Mouse (Mus musculus) midbrain, embryonic 13.5 days (tissue): ENCODE data around the gene Hsf2bp. TPM values are rescaled to one million over a fixed set of nuclear protein-coding genes. Genes with fewer than 3 reads are reported as not detected.

Experiments used
- ATAC-seq: fragments of 200-750 bp; cut with Nextera tagmentation; 2 replicates; pipeline ENCODE4 v1.8.0; 2017; ENCODE audit warnings: mild to moderate bottlenecking, moderate TSS enrichment, moderate library complexity
- H3K27ac ChIP-seq: fragments of 300-500 bp; sonication (generic); 2 replicates; pipeline ENCODE4 v1.5.1; 2015; ENCODE audit warnings: inconsistent platforms, mild to moderate bottlenecking, moderate library complexity
- H3K27me3 ChIP-seq: fragments of 300-500 bp; sonication (generic); 2 replicates; pipeline ENCODE4 v1.6.1; 2015; ENCODE audit warnings: mild to moderate bottlenecking, inconsistent platforms
- H3K36me3 ChIP-seq: fragments of 300-500 bp; sonication (generic); 2 replicates; pipeline ENCODE4 v1.6.1; 2015; ENCODE audit warnings: mild to moderate bottlenecking, inconsistent platforms
- H3K4me1 ChIP-seq: fragments of 300-500 bp; sonication (generic); replicated peaks from 2 replicates; pipeline ENCODE4 v1.6.1; 2015; ENCODE audit warnings: inconsistent platforms
- H3K4me2 ChIP-seq: fragments of 300-500 bp; sonication (generic); replicated peaks from 2 replicates; pipeline ENCODE4 v1.6.1; 2015; ENCODE audit warnings: moderate library complexity, mild to moderate bottlenecking, inconsistent platforms
- H3K4me3 ChIP-seq: fragments of 300-500 bp; sonication (generic); replicated peaks from 2 replicates; pipeline ENCODE4 v1.5.1; 2015; ENCODE audit warnings: mild to moderate bottlenecking, inconsistent platforms
- H3K9ac ChIP-seq: fragments of 300-500 bp; sonication (generic); replicated peaks from 2 replicates; pipeline ENCODE4 v1.6.1; 2015; ENCODE audit warnings: mild to moderate bottlenecking, inconsistent platforms
- H3K9me3 ChIP-seq: fragments of 300-500 bp; sonication (generic); 2 replicates; pipeline ENCODE4 v1.6.1; 2016; ENCODE audit warnings: mild to moderate bottlenecking, inconsistent platforms
- WGBS: fragments of 180-500 bp; shearing (Covaris S2); methylation state at CpG from one replicate; pipeline ENCODE4 v1.1.7; 2015; 5-methylcytosine and 5-hydroxymethylcytosine counted together
- polyA plus RNA-seq: library from polyadenylated mRNA; unstranded; fragments of >200 nt; fragmentation: Nextera tagmentation; extraction: Ambion mirVana; gene quantifications from 2 replicates; pipeline ENCODE4 v1.2.1, GENCODE M21; 2015

The Hsf2bp gene
- polyA plus RNA-seq, 1 experiment from 2014 or later = 0.55 TPM

GRCm38 (mm10) chr17:32027666-32028065 lies 8.5 kb downstream of the Hsf2bp start:
- Histone ChIP-seq H3K27ac (no peak overlapping the region), H3K9ac (no peak overlapping the region), H3K4me1 (no peaks in the 10 kb centered on the region), H3K9me3 (no peaks in the 10 kb centered on the region), H3K27me3 (no peaks in the 10 kb centered on the region), H3K4me3 (no peak overlapping the region), H3K36me3 (no peaks in the 10 kb centered on the region), H3K4me2 (no peak overlapping the region)
- no peak for ATAC-seq
- 30% methylated on average over 3 of the region's 3 CpGs for WGBS

GRCm38 (mm10) chr17:32025386-32025785 lies 10.8 kb downstream of the Hsf2bp start:
- Histone ChIP-seq H3K4me1 (no peaks in the 10 kb centered on the region), H3K36me3 (no peaks in the 10 kb centered on the region), H3K9me3 (no peaks in the 10 kb centered on the region), H3K4me2 (no peak overlapping the region), H3K9ac (no peak overlapping the region), H3K27ac (no peak overlapping the region), H3K27me3 (no peaks in the 10 kb centered on the region), H3K4me3 (no peak overlapping the region)
- 9% methylated on average over 2 of the region's 2 CpGs for WGBS
- 0 out of 2 replicates have a peak, but pooled peaks have one; percentile 62 for ATAC-seq

DNA sequence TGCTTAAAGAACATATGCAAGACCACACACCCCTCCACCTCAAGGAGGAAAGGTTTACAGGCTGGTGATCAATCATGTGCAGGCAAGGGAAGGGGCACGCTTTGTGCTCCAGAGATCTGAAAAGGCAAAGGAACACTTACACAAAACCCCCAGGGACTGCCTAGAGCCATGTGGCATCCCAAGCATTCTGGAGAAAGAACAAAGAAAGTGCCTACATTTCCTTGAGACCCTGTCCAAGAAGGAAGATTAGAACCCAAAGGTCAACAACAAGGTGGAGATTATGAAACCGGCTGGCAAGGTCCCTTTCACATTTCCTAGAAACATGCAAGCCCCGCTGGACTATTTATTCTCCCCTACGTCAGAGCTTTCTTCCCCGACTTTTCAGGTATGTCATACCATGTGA lies 11.5 kb downstream of the Hsf2bp start:
- no peaks in the 10 kb centered on the region for H3K36me3 ChIP-seq
- no peaks in the 10 kb centered on the region for H3K9me3 ChIP-seq
- 71% methylated on average over 5 of the region's 5 CpGs for WGBS
- H3K4me2 ChIP-seq = no peak overlapping the region
- no peak overlapping the region for H3K9ac ChIP-seq
- no peaks in the 10 kb centered on the region for H3K4me1 ChIP-seq
- H3K27ac ChIP-seq = no peak overlapping the region
- no peak for ATAC-seq
- no peaks in the 10 kb centered on the region for H3K27me3 ChIP-seq
- H3K4me3 ChIP-seq = no peak overlapping the region

- no peaks in the 10 kb centered on the region for H3K9me3 ChIP-seq
- H3K27ac ChIP-seq = no peak overlapping the region
- H3K4me2 ChIP-seq = no peak overlapping the region
- H3K4me1 ChIP-seq = no peaks in the 10 kb centered on the region
- no peak overlapping the region for H3K9ac ChIP-seq
- 86% methylated on average over 8 of the region's 8 CpGs for WGBS
- H3K4me3 ChIP-seq = no peak overlapping the region
- H3K27me3 ChIP-seq = no peaks in the 10 kb centered on the region
- no peak for ATAC-seq
- H3K36me3 ChIP-seq = no peaks in the 10 kb centered on the region
These were observed 13.1 kb downstream of the Hsf2bp start for GRCm38 (mm10) chr17:32023088-32023487.

GRCm38 (mm10) chr17:32022551-32022950 lies 13.6 kb downstream of the Hsf2bp start:
- Histone ChIP-seq H3K36me3 (no peaks in the 10 kb centered on the region), H3K27ac (no peak overlapping the region), H3K4me3 (no peak overlapping the region), H3K4me1 (no peaks in the 10 kb centered on the region), H3K9ac (no peak overlapping the region), H3K4me2 (no peak overlapping the region), H3K27me3 (no peaks in the 10 kb centered on the region), H3K9me3 (no peaks in the 10 kb centered on the region)
- 81% methylated on average over 6 of the region's 6 CpGs for WGBS
- ATAC-seq = no peak

- Histone ChIP-seq H3K36me3 (no peaks in the 10 kb centered on the region), H3K9me3 (no peaks in the 10 kb centered on the region), H3K9ac (no peak overlapping the region), H3K4me3 (no peak overlapping the region), H3K4me1 (no peaks in the 10 kb centered on the region), H3K27ac (no peak overlapping the region), H3K27me3 (no peaks in the 10 kb centered on the region), H3K4me2 (no peak overlapping the region)
- no peak for ATAC-seq
- WGBS = 93% methylated on average over 3 of the region's 3 CpGs
These were observed 14.2 kb downstream of the Hsf2bp start for GRCm38 (mm10) chr17:32021981-32022380.

DNA sequence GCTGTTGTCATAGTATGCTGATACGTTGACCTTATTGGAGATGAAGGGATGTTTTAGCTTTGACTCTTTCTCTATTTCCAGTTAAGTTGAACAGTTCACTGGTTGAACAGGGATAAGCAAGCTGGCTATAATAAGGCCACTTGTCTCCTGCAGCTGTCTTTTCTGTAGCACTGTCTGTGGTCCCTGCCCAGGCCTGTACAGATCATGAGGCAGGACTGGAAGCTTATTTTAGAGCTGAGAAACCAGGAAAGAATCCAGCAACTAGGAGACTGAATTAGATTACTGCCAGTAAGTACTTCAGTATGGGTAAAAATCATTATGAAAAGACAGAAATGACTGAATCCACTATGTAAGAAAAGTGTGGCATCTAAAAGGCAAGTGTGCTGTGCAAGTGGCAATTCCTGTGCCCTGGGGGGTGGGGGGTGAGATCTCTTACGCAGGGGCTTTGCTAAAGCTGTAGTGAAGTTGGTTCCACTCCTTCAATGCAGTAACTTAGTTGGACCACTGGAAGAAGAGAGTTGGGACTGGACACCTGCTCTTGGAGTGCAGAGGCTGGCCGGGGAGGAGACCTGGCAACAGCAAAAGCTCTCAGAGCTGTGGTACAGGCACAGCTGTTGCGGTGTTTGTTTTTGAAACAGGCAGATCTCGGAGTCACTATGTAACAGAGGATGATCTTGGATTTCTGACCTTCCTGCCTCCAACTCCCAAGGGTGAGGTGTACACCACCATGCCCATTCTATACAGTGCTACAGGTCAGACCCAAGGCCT lies 17.8 kb downstream of the Hsf2bp start:
- Histone ChIP-seq H3K27me3 (no peaks in the 10 kb centered on the region), H3K4me2 (no peak overlapping the region), H3K4me3 (no peak overlapping the region), H3K36me3 (no peaks in the 10 kb centered on the region), H3K9ac (0 out of 2 replicates have a peak overlapping the region, but pooled peaks have one; percentile 19), H3K27ac (no peak overlapping the region), H3K9me3 (no peaks in the 10 kb centered on the region), H3K4me1 (no peaks in the 10 kb centered on the region)
- no peak for ATAC-seq
- WGBS = 86% methylated on average over 5 of the region's 5 CpGs

GRCm38 (mm10) chr17:32016481-32016880 lies 19.7 kb downstream of the Hsf2bp start:
- Histone ChIP-seq H3K36me3 (no peaks in the 10 kb centered on the region), H3K4me1 (no peaks in the 10 kb centered on the region), H3K27ac (no peak overlapping the region), H3K4me2 (no peak overlapping the region), H3K27me3 (no peaks in the 10 kb centered on the region), H3K9me3 (no peaks in the 10 kb centered on the region), H3K9ac (no peak overlapping the region), H3K4me3 (no peak overlapping the region)
- ATAC-seq = no peak
- WGBS = 90% methylated on average over 8 of the region's 8 CpGs

DNA sequence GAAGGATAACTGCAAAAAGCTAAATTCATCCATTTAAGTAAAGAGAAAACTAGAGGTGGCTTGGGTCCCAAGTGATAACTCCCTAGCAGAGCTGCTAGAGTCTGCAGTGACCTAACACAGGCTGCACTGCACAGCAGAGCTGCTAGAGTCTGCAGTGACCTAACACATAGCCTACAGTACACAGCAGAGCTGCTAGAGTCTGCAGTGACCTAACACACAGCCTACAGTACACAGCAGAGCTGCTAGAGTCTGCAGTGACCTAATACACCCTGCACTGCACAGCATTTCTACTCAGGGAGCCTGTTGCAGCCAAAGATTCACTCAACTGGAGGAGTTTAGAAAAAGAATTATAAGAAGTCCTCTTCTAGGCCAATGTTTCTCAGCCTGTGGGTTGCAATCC lies 22.5 kb downstream of the Hsf2bp start:
- Histone ChIP-seq H3K9ac (no peak overlapping the region), H3K27me3 (no peaks in the 10 kb centered on the region), H3K36me3 (no peaks in the 10 kb centered on the region), H3K4me1 (no peaks in the 10 kb centered on the region), H3K4me3 (no peak overlapping the region), H3K27ac (no peak overlapping the region), H3K9me3 (no peaks in the 10 kb centered on the region), H3K4me2 (no peak overlapping the region)
- no peak for ATAC-seq

DNA sequence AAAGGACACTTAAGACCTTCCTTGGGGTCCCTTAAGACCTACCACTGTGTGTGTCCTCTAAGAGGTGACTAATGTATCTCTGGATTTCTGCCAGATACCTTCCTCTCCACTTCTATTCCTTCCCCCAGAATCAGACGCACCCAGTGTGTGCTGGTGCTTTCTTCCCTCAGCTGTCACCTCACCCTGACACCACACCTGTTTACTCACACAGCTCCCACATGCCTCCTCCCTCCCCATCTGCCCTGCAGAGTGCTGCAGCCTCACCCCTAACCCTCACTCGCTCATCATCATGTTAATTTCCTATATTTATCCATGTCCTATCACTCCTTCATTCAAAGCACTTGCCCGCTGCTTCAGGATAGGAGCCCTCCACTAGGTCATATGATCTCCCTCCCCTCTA lies 23.9 kb downstream of the Hsf2bp start:
- Histone ChIP-seq H3K27me3 (no peaks in the 10 kb centered on the region), H3K9me3 (no peaks in the 10 kb centered on the region), H3K4me1 (no peaks in the 10 kb centered on the region), H3K4me2 (no peak overlapping the region), H3K9ac (no peak overlapping the region), H3K27ac (no peak overlapping the region), H3K36me3 (no peaks in the 10 kb centered on the region), H3K4me3 (no peak overlapping the region)
- WGBS = 64% methylated on average over 3 of the region's 3 CpGs
- ATAC-seq = no peak

DNA sequence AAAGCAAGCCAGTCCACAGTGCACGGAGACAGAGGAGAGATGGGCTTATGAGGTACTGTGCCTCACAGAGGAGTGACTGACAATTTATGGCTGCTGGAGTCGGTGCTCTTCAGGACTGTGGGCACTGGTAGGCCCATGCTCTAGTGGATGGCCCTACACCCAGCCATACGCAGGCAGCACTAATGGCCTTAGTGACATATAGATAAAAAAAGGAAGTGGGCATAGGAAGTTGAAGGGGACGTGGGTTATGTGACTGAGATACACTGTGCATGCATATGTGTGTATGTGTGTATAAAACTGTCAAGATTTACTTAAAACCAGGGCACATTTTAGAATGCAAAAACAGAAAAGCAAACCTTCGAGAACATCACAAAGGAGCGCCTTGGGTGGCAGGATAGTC lies 24.5 kb downstream of the Hsf2bp start:
- Histone ChIP-seq H3K4me1 (no peaks in the 10 kb centered on the region), H3K27me3 (no peaks in the 10 kb centered on the region), H3K9ac (no peak overlapping the region), H3K4me3 (no peak overlapping the region), H3K36me3 (no peaks in the 10 kb centered on the region), H3K4me2 (no peak overlapping the region), H3K27ac (no peak overlapping the region), H3K9me3 (no peaks in the 10 kb centered on the region)
- 87% methylated on average over 6 of the region's 6 CpGs for WGBS
- ATAC-seq = no peak

- Histone ChIP-seq H3K27ac (no peak overlapping the region), H3K4me3 (no peak overlapping the region), H3K4me2 (no peak overlapping the region), H3K9ac (no peak overlapping the region), H3K9me3 (no peaks in the 10 kb centered on the region; the same call in none of the 2 replicates), H3K27me3 (no peaks in the 10 kb centered on the region), H3K36me3 (no peaks in the 10 kb centered on the region), H3K4me1 (no peaks in the 10 kb centered on the region)
- no peak for ATAC-seq
- 84% methylated on average over 5 of the region's 5 CpGs for WGBS
These were observed 29.3 kb downstream of the Hsf2bp start for GRCm38 (mm10) chr17:32006800-32007199.

GRCm38 (mm10) chr17:32003251-32003650 lies 32.9 kb downstream of the Hsf2bp start:
- 95% methylated on average over 3 of the region's 3 CpGs for WGBS
- no peaks in the 10 kb centered on the region for H3K4me1 ChIP-seq
- no peaks in the 10 kb centered on the region for H3K36me3 ChIP-seq
- H3K4me3 ChIP-seq = no peak overlapping the region
- no peaks in the 10 kb centered on the region for H3K27me3 ChIP-seq
- no peak overlapping the region for H3K4me2 ChIP-seq
- H3K9ac ChIP-seq = no peak overlapping the region
- H3K9me3 ChIP-seq = no peaks in the 10 kb centered on the region; the same call in none of the 2 replicates
- ATAC-seq = no peak
- H3K27ac ChIP-seq = no peak overlapping the region
